Mouse (Mus musculus) E14TG2a.4 (cell line): ENCODE data around the gene Trim47.

ENCODE experiments used
- CTCF ChIP-seq: conservative IDR thresholded peaks from 2 replicates; pipeline ENCODE4 v1.5.1; 2014; ENCODE audit warnings: low read length
- POU5F1 ChIP-seq: IDR thresholded peaks from 2 replicates; pipeline ENCODE4 v1.6.1; 2014; ENCODE audit warnings: low read length, borderline replicate concordance

- TF ChIP-seq CTCF (no peak), POU5F1 (no peak)
These were observed 19.2 kb downstream of the Trim47 start for GRCm38 (mm10) chr11:116107777-116108285.
